Mouse (Mus musculus) forelimb bud, embryonic 11.5 days (tissue): Measurements from ENCODE around the gene Rimbp2.
"Not testable (repeated sequence)": the region's sequence is repeated elsewhere in the genome, so short reads cannot be mapped to it uniquely, and the experiment has no call there.

Experiments used
- DNase-seq: peaks from one replicate; pipeline ENCODE4 v3.0.0-alpha.2; 2012; ENCODE audit warnings: low read depth, low spot score

Rimbp2 gene

GRCm38 (mm10) chr5:128746261-128746660 is 207.0 kb downstream of the Rimbp2 start:
- no peak for DNase-seq

- no peak for DNase-seq
Measured at GRCm38 (mm10) chr5:128745206-128745605, 208.1 kb downstream of the Rimbp2 start.

GRCm38 (mm10) chr5:128744351-128744750 is 208.9 kb downstream of the Rimbp2 start:
- no peak for DNase-seq

GRCm38 (mm10) chr5:128739838-128740171 is 213.5 kb downstream of the Rimbp2 start:
- DNase-seq = no peak

- no peak for DNase-seq
Measured at GRCm38 (mm10) chr5:128739168-128739837, 214.0 kb downstream of the Rimbp2 start.

GRCm38 (mm10) chr5:128735921-128736320 is 217.4 kb downstream of the Rimbp2 start:
- DNase-seq = no peak

- DNase-seq = peak; percentile 92
Measured at GRCm38 (mm10) chr5:128733955-128734354, 219.3 kb downstream of the Rimbp2 start.

- peak; percentile 29 for DNase-seq
Measured at GRCm38 (mm10) chr5:128732416-128733014, 220.8 kb downstream of the Rimbp2 start.

- peak; percentile 40 for DNase-seq
Measured at GRCm38 (mm10) chr5:128730634-128731033, 222.7 kb downstream of the Rimbp2 start.

GRCm38 (mm10) chr5:128729341-128729740 is 223.9 kb downstream of the Rimbp2 start:
- DNase-seq = no peak

GRCm38 (mm10) chr5:128720461-128720860 is 232.8 kb downstream of the Rimbp2 start:
- DNase-seq = not testable (repeated sequence)

- DNase-seq = no peak
Measured at GRCm38 (mm10) chr5:128715171-128715570, 238.1 kb downstream of the Rimbp2 start.

GRCm38 (mm10) chr5:128711847-128712246 is 241.4 kb downstream of the Rimbp2 start:
- no peak for DNase-seq

- no peak for DNase-seq
Measured at GRCm38 (mm10) chr5:128710596-128710995, 242.7 kb downstream of the Rimbp2 start.

GRCm38 (mm10) chr5:128708929-128709328 is 244.4 kb downstream of the Rimbp2 start:
- DNase-seq = no peak
